ENCODE assay signal across 8 mouse cellular contexts in the genomic region with DNA sequence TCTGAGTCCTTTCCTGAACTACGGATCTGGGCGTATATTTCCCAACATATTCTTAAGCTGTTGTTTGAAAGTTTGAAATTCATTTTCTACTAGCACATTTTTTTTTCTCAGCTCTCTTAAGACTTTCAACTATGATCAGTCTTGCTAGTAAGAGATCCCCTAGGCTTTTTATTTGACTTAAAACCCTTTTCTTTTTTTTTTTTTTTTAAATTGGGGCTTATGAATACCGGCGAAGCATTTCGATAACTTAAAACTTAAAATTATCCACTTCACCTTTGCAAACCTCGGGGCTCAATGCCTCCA. TPM values are rescaled to one million over a fixed set of nuclear protein-coding genes. Genes with fewer than 3 reads are reported as not detected.
DNase-seq lines count a peak whose midpoint lies in the region; ATAC-seq and TF ChIP-seq lines count a peak whose summit lies in the region.

No protein-coding gene starts in this region.

- no peaks in the 10 kb centered on the region for H3K27me3 ChIP-seq in lung, embryonic 14.5 days (ENCODE audit: insufficient read depth, low read length)
- H3K27me3 ChIP-seq in embryonic facial prominence, embryonic 13.5 days, result no peaks in the 10 kb centered on the region
- no peaks in the 10 kb centered on the region for H3K27me3 ChIP-seq in intestine, embryonic 16.5 days (replicated peaks; ENCODE audit: control insufficient read depth, insufficient read depth, low read length)
- no peaks in the 10 kb centered on the region; the same call in 1 of the 2 replicates for H3K27me3 ChIP-seq in neural tube, embryonic 13.5 days

- TF ChIP-seq CTCF in lung, embryonic 14.5 days (IDR thresholded peaks at IDR 0.05; ENCODE audit: low read depth), result no peak

- peak overlapping the region; percentile 88 for H3K4me2 ChIP-seq in lung, embryonic 14.5 days
- H3K4me2 ChIP-seq in embryonic facial prominence, embryonic 13.5 days, result peak overlapping the region; percentile 92
- peak overlapping the region; percentile 58 for H3K4me2 ChIP-seq in intestine, embryonic 16.5 days (ENCODE audit: low read depth, low read length)
- peak overlapping the region; percentile 72 for H3K4me2 ChIP-seq in neural tube, embryonic 13.5 days

- peak overlapping the region; percentile 87 for H3K9ac ChIP-seq in lung, embryonic 14.5 days
- H3K9ac ChIP-seq in embryonic facial prominence, embryonic 13.5 days, result peak overlapping the region; percentile 91
- peak overlapping the region; percentile 94 for H3K9ac ChIP-seq in intestine, embryonic 16.5 days (ENCODE audit: low read depth, low read length)
- peak overlapping the region; percentile 96 for H3K9ac ChIP-seq in neural tube, embryonic 13.5 days

- peak overlapping the region; percentile 98 for H3K27ac ChIP-seq in lung, embryonic 14.5 days (ENCODE audit: low read depth)
- H3K27ac ChIP-seq in embryonic facial prominence, embryonic 13.5 days, result peak overlapping the region; percentile 98
- peak overlapping the region; percentile 99 for H3K27ac ChIP-seq in intestine, embryonic 16.5 days (ENCODE audit: low read length)
- H3K27ac ChIP-seq in neural tube, embryonic 13.5 days (replicated peaks), result peak overlapping the region; percentile 99

- peak overlapping the region; percentile 96 for H3K4me3 ChIP-seq in lung, embryonic 14.5 days (ENCODE audit: low read depth, low read length)
- peak overlapping the region; percentile 88 for H3K4me3 ChIP-seq in embryonic facial prominence, embryonic 13.5 days
- H3K4me3 ChIP-seq in intestine, embryonic 16.5 days (ENCODE audit: low read length), result peak overlapping the region; percentile 97
- peak overlapping the region; percentile 93 for H3K4me3 ChIP-seq in neural tube, embryonic 13.5 days

- H3K36me3 ChIP-seq in lung, embryonic 14.5 days (ENCODE audit: insufficient read depth), result no peaks in the 10 kb centered on the region
- H3K36me3 ChIP-seq in embryonic facial prominence, embryonic 13.5 days, result no peaks in the 10 kb centered on the region
- no peaks in the 10 kb centered on the region for H3K36me3 ChIP-seq in intestine, embryonic 16.5 days (ENCODE audit: control insufficient read depth, insufficient read depth, low read length)
- no peaks in the 10 kb centered on the region for H3K36me3 ChIP-seq in neural tube, embryonic 13.5 days

- ATAC-seq in lung, embryonic 14.5 days (ENCODE audit: insufficient read depth), result no peak
- ATAC-seq in embryonic facial prominence, embryonic 13.5 days (ENCODE audit: insufficient number of reproducible peaks, insufficient read depth, low FRiP score, low TSS enrichment, low read depth), result no peak
- ATAC-seq in intestine, embryonic 16.5 days, result no peak
- no peak for ATAC-seq in neural tube, embryonic 13.5 days (ENCODE audit: low read depth)

- H3K9me3 ChIP-seq in lung, embryonic 14.5 days (ENCODE audit: low read depth, low read length), result no peaks in the 10 kb centered on the region
- no peaks in the 10 kb centered on the region for H3K9me3 ChIP-seq in embryonic facial prominence, embryonic 13.5 days
- H3K9me3 ChIP-seq in intestine, embryonic 16.5 days (ENCODE audit: control insufficient read depth, low read length), result no peaks in the 10 kb centered on the region
- no peaks in the 10 kb centered on the region for H3K9me3 ChIP-seq in neural tube, embryonic 13.5 days

- WGBS in lung, embryonic 14.5 days, result 3% methylated on average over 6 of the region's 6 CpGs
- WGBS in embryonic facial prominence, embryonic 13.5 days, result 2% methylated on average over 6 of the region's 6 CpGs
- WGBS in intestine, embryonic 16.5 days, result 6% methylated on average over 6 of the region's 6 CpGs
- 10% methylated on average over 6 of the region's 6 CpGs for WGBS in neural tube, embryonic 13.5 days

- DNase-seq in lung, embryonic 14.5 days, result no peak
- no peak for DNase-seq in lung, adult 18-20 months
- no peak for DNase-seq in adrenal gland, adult (ENCODE audit: inconsistent age in 2 of 2, low spot score in 1 of 2)
- DNase-seq in thymus, adult 18-20 months, result no peak
- no peak for DNase-seq in kidney, postnatal 36 days

- peaks cover 4% of the 10 kb centered on the region; the same call in 1 of the 2 replicates for H3K4me1 ChIP-seq in lung, embryonic 14.5 days (ENCODE audit: insufficient read depth)
- H3K4me1 ChIP-seq in embryonic facial prominence, embryonic 13.5 days, result peaks cover 20% of the 10 kb centered on the region
- peaks cover 10% of the 10 kb centered on the region for H3K4me1 ChIP-seq in intestine, embryonic 16.5 days (ENCODE audit: control insufficient read depth, insufficient read depth, low read length)
- H3K4me1 ChIP-seq in neural tube, embryonic 13.5 days (replicated peaks), result peaks cover 35% of the 10 kb centered on the region

RNA-seq across cellular contexts. Expression of a gene that starts 0.6 kb away (rescaled TPM):
- polyA plus RNA-seq in lung, embryonic 14.5 days (2014; fragmentation: Nextera tagmentation; extraction: Ambion mirVana), result 13.0 and 13.9 TPM in 2 replicates
- 9.4 and 12.0 TPM in 2 replicates for polyA plus RNA-seq in embryonic facial prominence, embryonic 13.5 days (2015; fragmentation: Nextera tagmentation; extraction: Ambion mirVana)
- polyA plus RNA-seq in intestine, embryonic 16.5 days (2015; fragmentation: Nextera tagmentation; extraction: Ambion mirVana), result 19.0 and 20.8 TPM in 2 replicates
- 26.4 and 26.6 TPM in 2 replicates for polyA plus RNA-seq in neural tube, embryonic 13.5 days (2015; fragmentation: Nextera tagmentation; extraction: Ambion mirVana)
